Mouse (Mus musculus) midbrain, postnatal 0 days (tissue): ENCODE results near the gene Atp6v1e2. TPM values are rescaled to one million over a fixed set of nuclear protein-coding genes. Genes with fewer than 3 reads are reported as not detected.

Experiments used
- ATAC-seq: fragments of 200-750 bp; cut with Nextera tagmentation; 2 replicates; pipeline ENCODE4 v1.8.0; 2017; ENCODE audit warnings: moderate number of reproducible peaks, mild to moderate bottlenecking, moderate TSS enrichment, moderate library complexity; ENCODE audit not compliant: low FRiP score
- DNase-seq: peaks from one replicate; pipeline ENCODE4 v3.0.0-alpha.2; 2015; ENCODE audit warnings: low spot score
- H3K27ac ChIP-seq: fragments of 300-500 bp; sonication (generic); 2 replicates; pipeline ENCODE4 v1.5.1; 2014; ENCODE audit warnings: low read depth, mild to moderate bottlenecking, low read length, mixed read lengths
- H3K27me3 ChIP-seq: fragments of 300-500 bp; sonication (generic); 2 replicates; pipeline ENCODE4 v1.6.1; 2014; ENCODE audit warnings: low read length, control low read depth, mixed read lengths; ENCODE audit not compliant: insufficient read depth
- H3K36me3 ChIP-seq: fragments of 300-500 bp; sonication (generic); 2 replicates; pipeline ENCODE4 v1.6.1; 2014; ENCODE audit warnings: low read length, control low read depth, mixed read lengths; ENCODE audit not compliant: insufficient read depth
- H3K4me1 ChIP-seq: fragments of 300-500 bp; sonication (generic); 2 replicates; pipeline ENCODE4 v1.6.1; 2014; ENCODE audit warnings: mild to moderate bottlenecking, control low read depth, antibody characterized with exemption, low read length, mixed read lengths; ENCODE audit not compliant: insufficient read depth
- H3K4me2 ChIP-seq: fragments of 300-500 bp; sonication (generic); 2 replicates; pipeline ENCODE4 v1.6.1; 2014; ENCODE audit warnings: low read depth, mild to moderate bottlenecking, low read length, mixed read lengths; ENCODE audit not compliant: poor library complexity, severe bottlenecking
- H3K4me3 ChIP-seq: fragments of 300-500 bp; sonication (generic); 2 replicates; pipeline ENCODE4 v1.5.1; 2014; ENCODE audit warnings: low read depth, mild to moderate bottlenecking, low read length, moderate library complexity
- H3K9ac ChIP-seq: fragments of 300-500 bp; sonication (generic); replicated peaks from 2 replicates; pipeline ENCODE4 v1.6.1; 2014; ENCODE audit warnings: mild to moderate bottlenecking, low read length, moderate library complexity, mixed read lengths; ENCODE audit not compliant: poor library complexity, severe bottlenecking
- H3K9me3 ChIP-seq: fragments of 300-500 bp; sonication (generic); 2 replicates; pipeline ENCODE4 v1.6.1; 2016; ENCODE audit warnings: low read length, control low read depth
- CTCF ChIP-seq: IDR thresholded peaks from 2 replicates; pipeline ENCODE4 v1.5.1; 2016; ENCODE audit warnings: antibody characterized with exemption, mild to moderate bottlenecking
- WGBS: fragments of 180-500 bp; shearing (Covaris S2); extraction: QIAGEN DNeasy Blood & Tissue Kit; methylation state at CpG from one replicate; pipeline ENCODE4 v1.1.7; 2014; 5-methylcytosine and 5-hydroxymethylcytosine counted together
- polyA plus RNA-seq: library from polyadenylated mRNA; unstranded; fragments of >200 nt; fragmentation: Nextera tagmentation; extraction: Ambion mirVana; gene quantifications from 2 replicates; pipeline ENCODE4 v1.2.1, GENCODE M21; 2015
- total RNA-seq: library from RNA; depleted of rRNA; stranded (reverse); fragments of >200 nt; gene quantifications from 2 replicates; pipeline ENCODE4 v1.2.3, GENCODE M21; 2014; rRNA removed

Gene Atp6v1e2
- total and polyA plus RNA-seq, 2 experiments from 2014 or later: not detected

GRCm38 (mm10) chr17:86899821-86900220 lies 47.9 kb downstream of the Atp6v1e2 start:
- ATAC-seq (no peak), DNase-seq (no peak)
- Histone ChIP-seq H3K4me3 (no peak overlapping the region), H3K9me3 (no peaks in the 10 kb centered on the region), H3K4me2 (no peak overlapping the region), H3K9ac (no peak overlapping the region), H3K27ac (no peak overlapping the region), H3K4me1 (0 out of 2 replicates have a peak, but pooled peaks cover 2% of the 10 kb centered on the region), H3K36me3 (no peaks in the 10 kb centered on the region), H3K27me3 (no peaks in the 10 kb centered on the region; the same call in 1 of the 2 replicates)
- no peak for TF ChIP-seq CTCF
- 92% methylated on average over 5 of the region's 5 CpGs for WGBS

DNA sequence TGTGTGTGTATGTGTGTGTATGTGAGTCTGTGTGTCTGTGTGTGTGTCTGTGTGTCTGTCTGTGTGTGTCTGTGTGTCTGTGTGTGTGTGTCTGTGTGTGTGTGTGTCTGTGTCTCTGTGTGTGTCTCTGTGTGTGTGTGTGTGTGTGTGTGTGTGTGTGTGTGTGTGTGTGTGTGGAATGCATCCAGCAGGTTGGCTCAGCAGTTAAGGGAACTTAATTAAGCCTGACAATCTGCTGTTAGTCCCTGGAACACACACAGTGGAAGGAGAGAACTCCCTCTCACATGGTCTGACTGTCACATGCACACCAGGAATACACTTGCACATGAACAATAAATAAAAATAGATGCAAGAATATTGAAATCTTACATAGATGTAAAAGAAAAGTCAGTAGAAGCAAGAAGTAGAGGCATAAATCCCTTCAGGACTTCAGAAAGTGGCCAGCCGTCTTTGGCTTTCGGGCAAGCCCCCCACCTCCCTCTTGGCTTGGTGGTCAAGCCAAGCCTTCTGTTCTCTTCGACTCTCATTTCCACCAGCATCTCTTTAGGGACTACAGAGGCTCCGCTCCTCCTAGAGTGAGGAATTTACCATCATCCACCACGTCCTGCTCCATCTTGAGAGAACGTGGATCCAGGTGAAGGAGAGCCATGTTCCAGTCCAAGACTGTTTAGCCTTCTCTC lies 50.1 kb downstream of the Atp6v1e2 start:
- no peaks in the 10 kb centered on the region for H3K4me1 ChIP-seq
- no peaks in the 10 kb centered on the region for H3K9me3 ChIP-seq
- H3K4me2 ChIP-seq: no peak overlapping the region
- TF ChIP-seq CTCF: no peak
- no peak overlapping the region for H3K27ac ChIP-seq
- DNase-seq: no peak
- H3K36me3 ChIP-seq: no peaks in the 10 kb centered on the region
- no peak overlapping the region for H3K4me3 ChIP-seq
- 94% methylated on average over 6 of the region's 6 CpGs for WGBS
- H3K9ac ChIP-seq: no peak overlapping the region
- H3K27me3 ChIP-seq: no peaks in the 10 kb centered on the region; the same call in 1 of the 2 replicates
- no peak for ATAC-seq

- H3K27me3 ChIP-seq: no peaks in the 10 kb centered on the region; the same call in 1 of the 2 replicates
- no peak overlapping the region for H3K4me2 ChIP-seq
- no peak for TF ChIP-seq CTCF
- H3K9ac ChIP-seq: no peak overlapping the region
- H3K4me1 ChIP-seq: no peaks in the 10 kb centered on the region
- H3K36me3 ChIP-seq: no peaks in the 10 kb centered on the region
- DNase-seq: no peak
- H3K4me3 ChIP-seq: no peak overlapping the region
- ATAC-seq: no peak
- no peaks in the 10 kb centered on the region for H3K9me3 ChIP-seq
- H3K27ac ChIP-seq: no peak overlapping the region
- 74% methylated on average over 4 of the region's 4 CpGs for WGBS
Measured at GRCm38 (mm10) chr17:86895191-86895590, 52.5 kb downstream of the Atp6v1e2 start.

Other genes with a start within 250 kb of the Atp6v1e2 start
- gene Epas1, start 194.2 kb downstream of the Atp6v1e2 start, total RNA-seq: 17.5 and 21.5 TPM in 2 replicates
- 6.0 and 6.3 TPM in 2 replicates for gene Epas1, start 194.2 kb downstream of the Atp6v1e2 start, polyA plus RNA-seq
- gene Tmem247, start 30.5 kb downstream of the Atp6v1e2 start, total RNA-seq: not detected in 2 replicates
- not detected in 2 replicates for gene Tmem247, start 30.5 kb downstream of the Atp6v1e2 start, polyA plus RNA-seq
- gene Rhoq, start 15.2 kb upstream of the Atp6v1e2 start, total RNA-seq: 23.1 and 26.3 TPM in 2 replicates
- 4.3 and 5.1 TPM in 2 replicates for gene Rhoq, start 15.2 kb upstream of the Atp6v1e2 start, polyA plus RNA-seq
- gene Pigf, start 77.5 kb upstream of the Atp6v1e2 start, total RNA-seq: 21.6 and 22.0 TPM in 2 replicates
- 29.4 and 31.3 TPM in 2 replicates for gene Pigf, start 77.5 kb upstream of the Atp6v1e2 start, polyA plus RNA-seq
- gene Cript, start 77.7 kb upstream of the Atp6v1e2 start, total RNA-seq: 51.4 and 51.6 TPM in 2 replicates
- 194 and 199 TPM in 2 replicates for gene Cript, start 77.7 kb upstream of the Atp6v1e2 start, polyA plus RNA-seq
- 21.3 and 27.0 TPM in 2 replicates for gene Socs5, start 159.8 kb upstream of the Atp6v1e2 start, total RNA-seq
- 13.0 and 13.1 TPM in 2 replicates for gene Socs5, start 159.8 kb upstream of the Atp6v1e2 start, polyA plus RNA-seq